Mouse (Mus musculus) heart, embryonic 11.5 days (tissue): ENCODE results near the gene Txnrd2. TPM values are rescaled to one million over a fixed set of nuclear protein-coding genes. Genes with fewer than 3 reads are reported as not detected.

Experiments
- ATAC-seq: fragments of 200-750 bp; cut with Nextera tagmentation; replicated peaks from 2 replicates; pipeline ENCODE4 v1.8.0; 2017; ENCODE audit warnings: moderate library complexity; ENCODE audit not compliant: insufficient number of reproducible peaks, low FRiP score, low TSS enrichment
- H3K27ac ChIP-seq: fragments of 300-500 bp; sonication (generic); 2 replicates; pipeline ENCODE4 v1.5.1; 2014; ENCODE audit warnings: mild to moderate bottlenecking, low read depth, low read length
- H3K27me3 ChIP-seq: fragments of 300-500 bp; sonication (generic); 2 replicates; pipeline ENCODE4 v1.6.1; 2014; ENCODE audit warnings: mild to moderate bottlenecking, low read length, mixed read lengths; ENCODE audit not compliant: control insufficient read depth, insufficient read depth
- H3K36me3 ChIP-seq: fragments of 300-500 bp; sonication (generic); 2 replicates; pipeline ENCODE4 v1.6.1; 2014; ENCODE audit warnings: mild to moderate bottlenecking, low read length, moderate library complexity, mixed read lengths; ENCODE audit not compliant: control insufficient read depth, insufficient read depth
- H3K4me1 ChIP-seq: fragments of 300-500 bp; sonication (generic); 2 replicates; pipeline ENCODE4 v1.6.1; 2014; ENCODE audit warnings: low read length; ENCODE audit not compliant: control insufficient read depth, insufficient read depth
- H3K4me2 ChIP-seq: fragments of 300-500 bp; sonication (generic); 2 replicates; pipeline ENCODE4 v1.6.1; 2014; ENCODE audit warnings: mild to moderate bottlenecking, moderate library complexity
- H3K4me3 ChIP-seq: fragments of 300-500 bp; sonication (generic); 2 replicates; pipeline ENCODE4 v1.5.1; 2014; ENCODE audit warnings: low read depth, low read length
- H3K9ac ChIP-seq: fragments of 300-500 bp; sonication (generic); 2 replicates; pipeline ENCODE4 v1.6.1; 2014; ENCODE audit warnings: mild to moderate bottlenecking, low read depth, low read length, moderate library complexity
- H3K9me3 ChIP-seq: fragments of 300-500 bp; sonication (generic); replicated peaks from 2 replicates; pipeline ENCODE4 v1.6.1; 2016; ENCODE audit warnings: low read length; ENCODE audit not compliant: control insufficient read depth
- WGBS: fragments of 180-500 bp; shearing (Covaris S2); extraction: QIAGEN DNeasy Blood & Tissue Kit; methylation state at CpG from one replicate; pipeline ENCODE4 v1.1.7; 2014; ENCODE audit not compliant: insufficient replicate concordance; 5-methylcytosine and 5-hydroxymethylcytosine counted together
- polyA plus RNA-seq: library from polyadenylated mRNA; unstranded; fragments of >200 nt; fragmentation: Nextera tagmentation; extraction: Ambion mirVana; gene quantifications from 2 replicates; pipeline ENCODE4 v1.2.1, GENCODE M21; 2014

Gene Txnrd2
- polyA plus RNA-seq, 1 experiment from 2014 or later: 32.8 TPM

- Histone ChIP-seq H3K9me3 (no peaks in the 10 kb centered on the region), H3K9ac (no peak overlapping the region), H3K27me3 (0 out of 2 replicates have a peak, but pooled peaks cover 2% of the 10 kb centered on the region), H3K27ac (no peak overlapping the region), H3K4me3 (no peak overlapping the region), H3K4me1 (no peaks in the 10 kb centered on the region; the same call in 1 of the 2 replicates), H3K36me3 (no peaks in the 10 kb centered on the region), H3K4me2 (no peak overlapping the region)
- ATAC-seq: no peak
- 58% methylated on average over 5 of the region's 5 CpGs for WGBS
Observed at GRCm38 (mm10) chr16:18484794-18485435, 58.7 kb downstream of the Txnrd2 start.

GRCm38 (mm10) chr16:18486126-18486525 lies 59.9 kb downstream of the Txnrd2 start:
- H3K4me2 ChIP-seq: no peak overlapping the region
- 93% methylated on average over 2 of the region's 2 CpGs for WGBS
- ATAC-seq: no peak
- H3K36me3 ChIP-seq: no peaks in the 10 kb centered on the region
- no peak overlapping the region for H3K9ac ChIP-seq
- H3K4me3 ChIP-seq: no peak overlapping the region
- H3K9me3 ChIP-seq: no peaks in the 10 kb centered on the region
- no peak overlapping the region for H3K27ac ChIP-seq
- no peaks in the 10 kb centered on the region; the same call in 1 of the 2 replicates for H3K4me1 ChIP-seq
- H3K27me3 ChIP-seq: no peaks in the 10 kb centered on the region

GRCm38 (mm10) chr16:18490281-18490680 lies 64.1 kb downstream of the Txnrd2 start:
- no peak for ATAC-seq
- 91% methylated on average over 3 of the region's 3 CpGs for WGBS

DNA sequence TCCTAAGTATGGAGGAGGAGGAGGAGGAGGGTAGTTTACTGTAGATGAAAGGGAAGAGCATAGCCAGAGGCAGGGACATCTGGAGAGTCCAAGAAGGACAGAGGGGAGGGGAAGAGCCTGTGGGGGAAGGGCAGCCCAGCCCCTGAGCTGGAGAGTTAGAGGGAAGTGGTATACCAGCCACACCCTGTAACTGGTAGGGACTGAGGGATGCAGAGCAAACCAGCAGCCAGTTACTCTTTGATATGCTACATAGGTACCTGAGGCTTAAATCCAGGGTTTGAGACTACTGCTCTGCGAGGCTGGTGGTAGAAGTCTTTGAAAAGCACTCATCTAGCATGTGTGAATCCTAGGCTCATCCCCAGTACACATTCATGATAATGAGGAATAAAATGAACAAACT lies 64.7 kb downstream of the Txnrd2 start:
- Histone ChIP-seq H3K4me1 (no peaks in the 10 kb centered on the region), H3K9ac (no peak overlapping the region), H3K4me3 (no peak overlapping the region), H3K4me2 (no peak overlapping the region), H3K27me3 (no peaks in the 10 kb centered on the region), H3K9me3 (no peaks in the 10 kb centered on the region), H3K27ac (no peak overlapping the region), H3K36me3 (no peaks in the 10 kb centered on the region)
- no peak for ATAC-seq
- 47% methylated on average over 1 of the region's 1 CpGs for WGBS

More at GRCm38 (mm10) chr16:18490281-18490680, 64.1 kb downstream of the Txnrd2 start:
- no peaks in the 10 kb centered on the region for H3K36me3 ChIP-seq
- no peak overlapping the region for H3K9ac ChIP-seq
- no peaks in the 10 kb centered on the region for H3K9me3 ChIP-seq
- no peak overlapping the region for H3K27ac ChIP-seq
- no peak overlapping the region for H3K4me3 ChIP-seq
- no peaks in the 10 kb centered on the region for H3K4me1 ChIP-seq
- H3K27me3 ChIP-seq: no peaks in the 10 kb centered on the region
- no peak overlapping the region for H3K4me2 ChIP-seq

DNA sequence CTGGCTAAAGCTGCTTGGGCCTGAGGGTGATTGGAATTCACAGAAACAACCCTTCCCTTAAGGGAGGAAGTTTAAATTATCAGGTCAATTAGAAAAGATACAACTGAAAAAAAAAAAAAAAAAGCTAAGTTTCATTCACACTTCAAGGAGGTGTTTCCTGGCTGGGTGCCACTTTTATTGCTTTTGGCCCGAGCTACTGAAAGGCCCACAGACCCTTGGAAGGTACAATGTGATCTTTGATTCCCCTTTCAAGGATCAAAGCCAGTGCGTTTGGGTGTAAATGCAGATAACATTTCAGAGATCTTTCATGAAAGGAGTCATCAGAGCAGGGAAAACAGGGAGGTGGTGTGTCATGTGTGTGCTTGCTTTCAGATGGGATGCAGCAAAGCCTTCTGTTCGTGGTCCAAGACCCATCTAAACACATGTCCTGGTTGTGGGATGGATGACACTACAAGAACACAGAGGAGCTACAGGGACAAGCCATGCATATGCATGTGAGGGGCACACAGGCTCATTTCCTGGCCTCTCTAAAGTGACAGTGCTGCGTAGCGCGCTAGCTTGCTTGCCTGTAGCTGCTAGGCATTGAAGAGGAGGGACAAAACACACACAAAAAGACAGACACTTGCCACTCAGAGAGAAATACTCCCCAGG lies 71.8 kb downstream of the Txnrd2 start:
- H3K36me3 ChIP-seq: peaks cover 9% of the 10 kb centered on the region
- H3K9ac ChIP-seq: peak overlapping the region; percentile 94
- H3K27me3 ChIP-seq: no peaks in the 10 kb centered on the region
- H3K27ac ChIP-seq: peak overlapping the region; percentile 75
- 13% methylated on average over 6 of the region's 6 CpGs for WGBS
- peaks cover 4% of the 10 kb centered on the region; the same call in 1 of the 2 replicates for H3K4me1 ChIP-seq
- peak overlapping the region; percentile 70 for H3K4me3 ChIP-seq
- ATAC-seq: peak; percentile 47
- H3K4me2 ChIP-seq: peak overlapping the region; percentile 95
- H3K9me3 ChIP-seq: no peaks in the 10 kb centered on the region

GRCm38 (mm10) chr16:18498558-18498990 lies 72.4 kb downstream of the Txnrd2 start, which contains the start of the genes Gnb1l and Rtl10:
Gene Gnb1l, plus strand, starts transcription at chr16:18498713.
Gene Rtl10, plus strand, starts transcription at chr16:18498901.
- Histone ChIP-seq H3K4me1 (peaks cover 4% of the 10 kb centered on the region; the same call in 1 of the 2 replicates), H3K4me3 (peak within 1 kb of the TSS; percentile 70), H3K9me3 (no peaks in the 10 kb centered on the region), H3K27ac (peak within 1 kb of the TSS; percentile 75), H3K27me3 (no peaks in the 10 kb centered on the region), H3K4me2 (peak within 1 kb of the TSS; percentile 95), H3K9ac (peak within 1 kb of the TSS; percentile 94), H3K36me3 (peaks cover 9% of the 10 kb centered on the region)
- WGBS: 0% methylated on average over 51 of the region's 51 CpGs
- peak; percentile 93 for ATAC-seq

- Histone ChIP-seq H3K9ac (peak overlapping the region; percentile 94), H3K4me3 (peak overlapping the region; percentile 70), H3K36me3 (peaks cover 9% of the 10 kb centered on the region), H3K9me3 (no peaks in the 10 kb centered on the region), H3K4me2 (peak overlapping the region; percentile 95), H3K27me3 (no peaks in the 10 kb centered on the region), H3K27ac (no peak overlapping the region), H3K4me1 (peaks cover 4% of the 10 kb centered on the region; the same call in 1 of the 2 replicates)
- 0% methylated on average over 23 of the region's 24 CpGs for WGBS
- ATAC-seq: 0 out of 2 replicates have a peak, but pooled peaks have one; percentile 33
Observed at GRCm38 (mm10) chr16:18498996-18499395, 72.8 kb downstream of the Txnrd2 start.

DNA sequence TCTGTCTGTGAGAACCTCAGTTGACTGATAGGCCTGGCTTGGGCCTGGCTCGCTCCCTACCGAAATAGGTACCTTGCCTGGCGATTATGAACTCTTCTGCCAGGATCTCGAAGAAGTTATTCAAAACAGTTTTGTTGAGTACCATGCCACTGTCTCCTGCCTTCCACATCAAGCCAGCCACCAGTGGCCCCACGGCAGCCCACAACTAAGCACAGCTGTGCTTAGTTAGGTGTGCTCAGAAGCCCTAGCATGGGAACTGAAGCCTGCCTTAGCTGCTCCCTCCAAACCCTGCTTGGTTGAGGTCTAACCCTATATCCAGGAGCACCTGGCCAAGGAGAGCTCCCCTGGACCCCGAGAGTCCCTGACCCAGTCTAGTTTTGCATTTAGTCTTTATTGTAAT lies 75.3 kb downstream of the Txnrd2 start:
- Histone ChIP-seq H3K27ac (no peak overlapping the region), H3K9me3 (no peaks in the 10 kb centered on the region), H3K9ac (no peak overlapping the region), H3K4me3 (no peak overlapping the region), H3K4me2 (no peak overlapping the region), H3K4me1 (peaks cover 4% of the 10 kb centered on the region; the same call in 1 of the 2 replicates), H3K27me3 (no peaks in the 10 kb centered on the region), H3K36me3 (peaks cover 9% of the 10 kb centered on the region)
- 94% methylated on average over 6 of the region's 6 CpGs for WGBS
- ATAC-seq: no peak
